8 mouse cellular contexts compared by ENCODE assay signal in the genomic region with DNA sequence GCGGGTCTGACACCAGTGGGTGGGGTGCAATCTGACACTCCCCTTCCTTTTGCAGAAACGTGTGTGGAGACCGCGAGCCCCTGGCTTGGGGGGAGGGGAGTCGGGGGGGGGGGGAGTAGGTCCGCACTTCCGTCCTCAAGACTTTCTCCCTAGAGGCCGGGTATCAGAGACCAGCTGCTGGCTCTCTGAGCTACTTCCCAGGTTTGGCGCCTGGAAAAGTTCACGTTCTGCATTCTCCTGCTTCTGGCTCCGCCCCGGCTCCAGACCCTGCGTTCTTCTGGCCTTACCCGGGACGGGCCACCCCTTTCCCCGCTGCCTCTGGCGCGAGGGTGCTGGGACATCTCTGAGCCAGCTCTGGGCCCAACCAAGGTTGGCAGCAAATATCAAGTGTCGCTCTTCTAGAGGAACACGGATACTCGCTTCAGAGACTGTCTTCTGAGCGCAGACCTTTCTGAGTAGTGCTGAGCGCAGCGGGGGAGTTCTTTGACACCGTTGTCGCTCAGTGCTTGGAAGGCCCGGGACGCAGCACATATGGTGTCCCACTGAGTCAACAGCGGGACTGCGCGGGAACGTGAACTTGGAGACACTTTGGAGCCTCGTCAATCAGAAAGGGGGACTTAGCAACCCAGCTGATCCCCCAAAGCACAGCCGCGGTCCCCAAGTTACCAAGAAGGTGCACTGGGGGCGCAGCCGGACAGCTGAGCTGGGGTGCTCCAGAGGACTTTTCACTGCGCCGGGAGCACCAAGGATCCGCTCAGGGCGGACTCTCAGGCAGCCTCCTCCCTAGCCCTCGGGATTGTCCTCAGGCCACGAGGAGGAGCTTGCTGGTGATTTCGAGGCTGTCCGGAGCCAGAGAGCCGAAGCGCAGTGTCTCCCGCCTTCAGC. TPM values are rescaled to one million over a fixed set of nuclear protein-coding genes. Genes with fewer than 3 reads are reported as not detected.
A peak's percentile ranks its signal among the peaks of the same experiment; 100 is the strongest.
DNase-seq lines count a peak whose midpoint lies in the region; ATAC-seq and TF ChIP-seq lines count a peak whose summit lies in the region.

TSS of gene Arhgap6 (plus strand) at position 126 of the 885 bp plus-strand sequence.

- no peaks in the 10 kb centered on the region for H3K36me3 ChIP-seq in embryonic facial prominence, embryonic 15.5 days
- no peaks in the 10 kb centered on the region for H3K36me3 ChIP-seq in heart, embryonic 14.5 days (ENCODE audit: control insufficient read depth, insufficient read depth, low read length)
- H3K36me3 ChIP-seq in kidney, postnatal 0 days (ENCODE audit: insufficient read depth, low read length), result no peaks in the 10 kb centered on the region
- no peaks in the 10 kb centered on the region for H3K36me3 ChIP-seq in stomach, embryonic 14.5 days (ENCODE audit: control insufficient read depth, insufficient read depth, low read length)

- no peak within 1 kb of the TSS for H3K27ac ChIP-seq in embryonic facial prominence, embryonic 15.5 days (replicated peaks)
- H3K27ac ChIP-seq in heart, embryonic 14.5 days (replicated peaks in 1 of 2; ENCODE audit: control insufficient read depth in 1 of 2, insufficient read depth in 1 of 2, low read depth in 2 of 2, low read length in 2 of 2), result peak within 1 kb of the TSS; percentile 62 to 82
- no peak within 1 kb of the TSS for H3K27ac ChIP-seq in kidney, postnatal 0 days
- H3K27ac ChIP-seq in stomach, embryonic 14.5 days (ENCODE audit: low read length), result peak within 1 kb of the TSS; percentile 6; the same call in 1 of the 2 replicates

- H3K4me1 ChIP-seq in embryonic facial prominence, embryonic 15.5 days, result no peaks in the 10 kb centered on the region
- H3K4me1 ChIP-seq in heart, embryonic 14.5 days (ENCODE audit: control insufficient read depth in 2 of 2, insufficient read depth in 2 of 2, low read length in 2 of 2), result no peaks in the 10 kb centered on the region
- H3K4me1 ChIP-seq in kidney, postnatal 0 days (replicated peaks; ENCODE audit: insufficient read depth, low read length), result no peaks in the 10 kb centered on the region
- no peaks in the 10 kb centered on the region for H3K4me1 ChIP-seq in stomach, embryonic 14.5 days (ENCODE audit: control insufficient read depth, insufficient read depth, low read length)

- H3K4me3 ChIP-seq in embryonic facial prominence, embryonic 15.5 days (replicated peaks), result peak within 1 kb of the TSS; percentile 45
- H3K4me3 ChIP-seq in heart, embryonic 14.5 days (ENCODE audit: control insufficient read depth in 1 of 2, insufficient read depth in 1 of 2, low read depth in 1 of 2, low read length in 2 of 2), result peak within 1 kb of the TSS; percentile 57 to 85
- peak within 1 kb of the TSS; percentile 41 for H3K4me3 ChIP-seq in kidney, postnatal 0 days (replicated peaks; ENCODE audit: low read depth, low read length)
- H3K4me3 ChIP-seq in stomach, embryonic 14.5 days (ENCODE audit: low read depth, low read length), result peak within 1 kb of the TSS; percentile 40

- H3K9me3 ChIP-seq in embryonic facial prominence, embryonic 15.5 days (replicated peaks), result no peaks in the 10 kb centered on the region
- no peaks in the 10 kb centered on the region for H3K9me3 ChIP-seq in heart, embryonic 14.5 days (ENCODE audit: control insufficient read depth, low read length)
- H3K9me3 ChIP-seq in kidney, postnatal 0 days (replicated peaks; ENCODE audit: low read length), result no peaks in the 10 kb centered on the region
- H3K9me3 ChIP-seq in stomach, embryonic 14.5 days (ENCODE audit: control insufficient read depth, low read depth, low read length), result no peaks in the 10 kb centered on the region

- peak; percentile 39; the same call in 1 of the 2 replicates for ATAC-seq in embryonic facial prominence, embryonic 15.5 days (ENCODE audit: insufficient number of reproducible peaks, low FRiP score, low TSS enrichment, low read depth)
- peak; percentile 53 for ATAC-seq in heart, embryonic 14.5 days (ENCODE audit: insufficient number of reproducible peaks, insufficient read depth, low FRiP score, low read depth)
- peak; percentile 59 for ATAC-seq in kidney, postnatal 0 days (replicated peaks; ENCODE audit: low FRiP score, low read depth)
- ATAC-seq in stomach, embryonic 14.5 days (ENCODE audit: insufficient number of reproducible peaks, insufficient read depth, low FRiP score, low read depth), result peak; percentile 67

- WGBS in embryonic facial prominence, embryonic 15.5 days, result 17% methylated on average over 46 of the region's 48 CpGs
- WGBS in heart, embryonic 14.5 days, result 19% methylated on average over 44 of the region's 48 CpGs
- 26% methylated on average over 43 of the region's 48 CpGs for WGBS in kidney, postnatal 0 days
- WGBS in stomach, embryonic 14.5 days, result 21% methylated on average over 48 of the region's 48 CpGs

- TF ChIP-seq CTCF in kidney, postnatal 0 days (IDR thresholded peaks at IDR 0.05; ENCODE audit: low read depth), result no peak

- DNase-seq in right cerebral cortex, postnatal 25 days, result peak; percentile 2
- DNase-seq in right cerebral cortex, postnatal 4 days, result no peak
- peak; percentile 55 for DNase-seq in kidney, postnatal 0 days (ENCODE audit: low spot score)
- peak; percentile 22 for DNase-seq in lung, postnatal 36 days
- no peak for DNase-seq in thymus, adult 18-20 months

- H3K9ac ChIP-seq in embryonic facial prominence, embryonic 15.5 days, result no peak within 1 kb of the TSS
- H3K9ac ChIP-seq in heart, embryonic 14.5 days (ENCODE audit: low read length), result peak within 1 kb of the TSS; percentile 79
- H3K9ac ChIP-seq in kidney, postnatal 0 days (ENCODE audit: low read depth, low read length), result 0 out of 2 replicates have a peak within 1 kb of the TSS, but pooled peaks have one; percentile 27
- H3K9ac ChIP-seq in stomach, embryonic 14.5 days (replicated peaks; ENCODE audit: low read depth, low read length), result 0 out of 2 replicates have a peak within 1 kb of the TSS, but pooled peaks have one; percentile 21

- H3K27me3 ChIP-seq in embryonic facial prominence, embryonic 15.5 days, result peaks cover 29% of the 10 kb centered on the region
- H3K27me3 ChIP-seq in heart, embryonic 14.5 days (ENCODE audit: control insufficient read depth, insufficient read depth, low read length), result no peaks in the 10 kb centered on the region
- no peaks in the 10 kb centered on the region for H3K27me3 ChIP-seq in kidney, postnatal 0 days (ENCODE audit: insufficient read depth, low read length)
- H3K27me3 ChIP-seq in stomach, embryonic 14.5 days (ENCODE audit: control insufficient read depth, insufficient read depth, low read length), result 0 out of 2 replicates have a peak, but pooled peaks cover 11% of the 10 kb centered on the region

- peak within 1 kb of the TSS; percentile 71 for H3K4me2 ChIP-seq in embryonic facial prominence, embryonic 15.5 days (replicated peaks)
- peak within 1 kb of the TSS; percentile 76 for H3K4me2 ChIP-seq in heart, embryonic 14.5 days (ENCODE audit: low read length)
- peak within 1 kb of the TSS; percentile 70 for H3K4me2 ChIP-seq in kidney, postnatal 0 days (ENCODE audit: low read length)
- H3K4me2 ChIP-seq in stomach, embryonic 14.5 days (replicated peaks; ENCODE audit: low read depth, low read length), result peak within 1 kb of the TSS; percentile 66

RNA-seq across cellular contexts. Expression of gene Arhgap6, which starts in this region (rescaled TPM):
- 4.0 and 4.4 TPM in 2 replicates for polyA plus RNA-seq in embryonic facial prominence, embryonic 15.5 days (2015; fragmentation: Nextera tagmentation; extraction: Ambion mirVana)
- polyA plus RNA-seq in heart, embryonic 14.5 days (2014; fragmentation: Nextera tagmentation; extraction: Ambion mirVana), result 7.2 and 8.5 TPM in 2 replicates
- 3.9 and 4.1 TPM in 2 replicates for polyA plus RNA-seq in kidney, postnatal 0 days (2015; fragmentation: Nextera tagmentation; extraction: Ambion mirVana)
- 9.3 and 9.8 TPM in 2 replicates for polyA plus RNA-seq in stomach, embryonic 14.5 days (2014; fragmentation: Nextera tagmentation; extraction: Ambion mirVana)

Comparison
In these comparisons a context has a peak if more than half of its experiments do, and no peak if none do; other contexts are left out.
1. DNase-seq: peak in right cerebral cortex, postnatal 25 days (single experiment), kidney, postnatal 0 days (single experiment) and lung, postnatal 36 days (single experiment); none in right cerebral cortex, postnatal 4 days (single experiment) and thymus, adult 18-20 months (0 of 2).
2. H3K27ac ChIP-seq: peak in heart, embryonic 14.5 days (2 of 2) and stomach, embryonic 14.5 days (single experiment); none in embryonic facial prominence, embryonic 15.5 days (single experiment) and kidney, postnatal 0 days (single experiment).
3. Peak in every context shown above with its lines, with median percentiles within 50 percentile points of each other: ATAC-seq, H3K4me2 ChIP-seq and H3K4me3 ChIP-seq.